In genomic region chr7:135848833-135849232, GRCm38 (mm10) we compare ENCODE assay signal across 23 mouse cellular contexts.
DNase-seq lines count a peak whose midpoint lies in the region; ATAC-seq and TF ChIP-seq lines count a peak whose summit lies in the region.
"Had no signal": no experiment of that assay in that cellular context is flagged by ENCODE, and none has a peak within 500 bp of the region (broad histone marks: within the 10 kb centered on the region; RNA-seq: fewer than 3 reads in every experiment).

No protein-coding gene starts in this region.

- no peak overlapping the region for H3K4me3 ChIP-seq in heart, embryonic 13.5 days
- H3K4me3 ChIP-seq in stomach, embryonic 15.5 days (replicated peaks): no peak overlapping the region
- no peak overlapping the region for H3K4me3 ChIP-seq in stomach, postnatal 0 days (ENCODE audit: low read depth, low read length)
- H3K4me3 ChIP-seq in limb, embryonic 13.5 days: no peak overlapping the region
- H3K4me3 ChIP-seq in stomach, embryonic 16.5 days (replicated peaks; ENCODE audit: low read length): no peak overlapping the region
- H3K4me3 ChIP-seq in forebrain, embryonic 14.5 days (ENCODE audit: low read depth, low read length): no peak overlapping the region
- no peak overlapping the region for H3K4me3 ChIP-seq in layer of hippocampus, adult 2 months
- H3K4me3 ChIP-seq: heart, embryonic 10.5 days; hindbrain, embryonic 10.5 days; megakaryocyte, embryonic 14.5 days; midbrain, embryonic 13.5 days; neural tube, embryonic 13.5 days had no signal

- H3K4me2 ChIP-seq in heart, embryonic 13.5 days: no peak overlapping the region
- H3K4me2 ChIP-seq in stomach, embryonic 15.5 days: no peak overlapping the region
- H3K4me2 ChIP-seq in stomach, postnatal 0 days (replicated peaks; ENCODE audit: low read depth): no peak overlapping the region
- 0 out of 2 replicates have a peak overlapping the region, but pooled peaks have one; percentile 21 for H3K4me2 ChIP-seq in limb, embryonic 13.5 days (replicated peaks)
- H3K4me2 ChIP-seq in stomach, embryonic 16.5 days (ENCODE audit: low read depth, low read length): no peak overlapping the region
- H3K4me2 ChIP-seq in forebrain, embryonic 14.5 days (ENCODE audit: low read length): no peak overlapping the region
- H3K4me2 ChIP-seq: liver, embryonic 11.5 days; midbrain, embryonic 13.5 days; neural tube, embryonic 13.5 days had no signal

- H3K36me3 ChIP-seq in heart, embryonic 13.5 days: no peaks in the 10 kb centered on the region
- no peaks in the 10 kb centered on the region for H3K36me3 ChIP-seq in stomach, embryonic 15.5 days
- no peaks in the 10 kb centered on the region for H3K36me3 ChIP-seq in stomach, postnatal 0 days (ENCODE audit: control insufficient read depth, insufficient read depth, low read length)
- H3K36me3 ChIP-seq in limb, embryonic 13.5 days: no peaks in the 10 kb centered on the region
- H3K36me3 ChIP-seq in stomach, embryonic 16.5 days (ENCODE audit: control insufficient read depth, insufficient read depth, low read length): no peaks in the 10 kb centered on the region
- no peaks in the 10 kb centered on the region for H3K36me3 ChIP-seq in forebrain, embryonic 14.5 days (ENCODE audit: control insufficient read depth, insufficient read depth, low read length)
- H3K36me3 ChIP-seq: heart, embryonic 10.5 days; hindbrain, embryonic 10.5 days; midbrain, embryonic 13.5 days; neural tube, embryonic 13.5 days had no signal

- no peak for DNase-seq in heart, adult 9 months (ENCODE audit: low spot score in 2 of 2)
- no peak for DNase-seq in stomach, postnatal 0 days (ENCODE audit: low spot score)
- no peak for DNase-seq in forebrain, embryonic 14.5 days (ENCODE audit: low spot score)
- DNase-seq in layer of hippocampus, adult 2 months (ENCODE audit: low spot score in 2 of 2): no peak
- DNase-seq: adrenal gland, postnatal 14 days; cerebellum, adult 8-10 months; cerebellum, postnatal 36 days; gastrocnemius, postnatal 36 days; kidney, postnatal 36 days; liver, postnatal 0 days; right cerebral cortex, postnatal 4 days; thymus, postnatal 14 days had no signal

- no peak for TF ChIP-seq EP300 in stomach, postnatal 0 days (optimal IDR thresholded peaks at IDR 0.05)

- 0 out of 2 replicates have a peak overlapping the region, but pooled peaks have one; percentile 8 for H3K27ac ChIP-seq in heart, embryonic 13.5 days (replicated peaks)
- H3K27ac ChIP-seq in stomach, embryonic 15.5 days: peak overlapping the region; percentile 60; the same call in 1 of the 2 replicates
- no peak overlapping the region for H3K27ac ChIP-seq in stomach, postnatal 0 days (replicated peaks)
- H3K27ac ChIP-seq in limb, embryonic 13.5 days: peak overlapping the region; percentile 84
- peak overlapping the region; percentile 14; the same call in 1 of the 2 replicates for H3K27ac ChIP-seq in stomach, embryonic 16.5 days (ENCODE audit: low read length)
- H3K27ac ChIP-seq in forebrain, embryonic 14.5 days (ENCODE audit: low read depth, low read length): no peak overlapping the region
- H3K27ac ChIP-seq in layer of hippocampus, adult 2 months: no peak overlapping the region
- H3K27ac ChIP-seq: heart, embryonic 10.5 days; hindbrain, embryonic 10.5 days; midbrain, embryonic 13.5 days had no signal

- peaks cover 82% of the 10 kb centered on the region for H3K27me3 ChIP-seq in heart, embryonic 13.5 days (replicated peaks)
- 0 out of 2 replicates have a peak, but pooled peaks cover 7% of the 10 kb centered on the region for H3K27me3 ChIP-seq in stomach, embryonic 15.5 days (replicated peaks)
- H3K27me3 ChIP-seq in stomach, postnatal 0 days (ENCODE audit: control insufficient read depth, insufficient read depth, low read length): no peaks in the 10 kb centered on the region
- H3K27me3 ChIP-seq in limb, embryonic 13.5 days: peaks cover 32% of the 10 kb centered on the region
- peaks cover 8% of the 10 kb centered on the region for H3K27me3 ChIP-seq in stomach, embryonic 16.5 days (ENCODE audit: control insufficient read depth, insufficient read depth, low read length)
- H3K27me3 ChIP-seq in forebrain, embryonic 14.5 days (replicated peaks; ENCODE audit: control insufficient read depth, insufficient read depth, low read length): peaks cover 13% of the 10 kb centered on the region

- no peak for TF ChIP-seq CTCF in stomach, postnatal 0 days (IDR thresholded peaks at IDR 0.05; ENCODE audit: low read depth)
- no peak for TF ChIP-seq CTCF in layer of hippocampus, adult 2 months (conservative IDR thresholded peaks at IDR 0.05)

- 51% methylated on average over 5 of the region's 5 CpGs for WGBS in heart, embryonic 13.5 days
- 67% methylated on average over 5 of the region's 5 CpGs for WGBS in stomach, embryonic 15.5 days
- WGBS in stomach, postnatal 0 days: 72% methylated on average over 5 of the region's 5 CpGs
- 53% methylated on average over 5 of the region's 5 CpGs for WGBS in limb, embryonic 13.5 days
- WGBS in stomach, embryonic 16.5 days: 65% methylated on average over 5 of the region's 5 CpGs
- WGBS in forebrain, embryonic 14.5 days: 70% methylated on average over 5 of the region's 5 CpGs

- no peak for ATAC-seq in heart, embryonic 13.5 days (ENCODE audit: extremely low read depth, insufficient number of reproducible peaks, low FRiP score, low TSS enrichment)
- ATAC-seq in stomach, embryonic 15.5 days (ENCODE audit: insufficient read depth, low FRiP score, low read depth): no peak
- no peak for ATAC-seq in stomach, postnatal 0 days (ENCODE audit: low FRiP score, low TSS enrichment)
- ATAC-seq in limb, embryonic 13.5 days (ENCODE audit: low FRiP score, low read depth): no peak
- ATAC-seq in stomach, embryonic 16.5 days (ENCODE audit: insufficient read depth, low FRiP score): no peak
- ATAC-seq in forebrain, embryonic 14.5 days: no peak
- ATAC-seq: liver, postnatal 0 days; lung, postnatal 0 days; midbrain, embryonic 13.5 days had no signal

- H3K9me3 ChIP-seq in heart, embryonic 13.5 days: no peaks in the 10 kb centered on the region
- no peaks in the 10 kb centered on the region for H3K9me3 ChIP-seq in stomach, embryonic 15.5 days
- no peaks in the 10 kb centered on the region for H3K9me3 ChIP-seq in stomach, postnatal 0 days (ENCODE audit: control insufficient read depth, low read length)
- H3K9me3 ChIP-seq in limb, embryonic 13.5 days: no peaks in the 10 kb centered on the region
- H3K9me3 ChIP-seq in stomach, embryonic 16.5 days (replicated peaks; ENCODE audit: control insufficient read depth, low read length): no peaks in the 10 kb centered on the region
- H3K9me3 ChIP-seq in forebrain, embryonic 14.5 days (replicated peaks; ENCODE audit: control insufficient read depth, low read length): no peaks in the 10 kb centered on the region
- H3K9me3 ChIP-seq: heart, embryonic 10.5 days; hindbrain, embryonic 10.5 days; megakaryocyte, embryonic 14.5 days; midbrain, embryonic 13.5 days; neural tube, embryonic 13.5 days had no signal

- peaks cover 11% of the 10 kb centered on the region for H3K4me1 ChIP-seq in heart, embryonic 13.5 days
- peaks cover 6% of the 10 kb centered on the region; the same call in 1 of the 2 replicates for H3K4me1 ChIP-seq in stomach, embryonic 15.5 days
- no peaks in the 10 kb centered on the region for H3K4me1 ChIP-seq in stomach, postnatal 0 days (replicated peaks; ENCODE audit: control insufficient read depth, insufficient read depth)
- H3K4me1 ChIP-seq in limb, embryonic 13.5 days: peaks cover 61% of the 10 kb centered on the region
- peaks cover 12% of the 10 kb centered on the region; the same call in 1 of the 2 replicates for H3K4me1 ChIP-seq in stomach, embryonic 16.5 days (ENCODE audit: control insufficient read depth, insufficient read depth, low read length)
- peaks cover 7% of the 10 kb centered on the region for H3K4me1 ChIP-seq in forebrain, embryonic 14.5 days (ENCODE audit: control insufficient read depth, insufficient read depth, low read length)

- H3K9ac ChIP-seq in heart, embryonic 13.5 days: no peak overlapping the region
- H3K9ac ChIP-seq in stomach, embryonic 15.5 days: no peak overlapping the region
- H3K9ac ChIP-seq in stomach, postnatal 0 days (ENCODE audit: low read length): no peak overlapping the region
- peak overlapping the region; percentile 13; the same call in 1 of the 2 replicates for H3K9ac ChIP-seq in limb, embryonic 13.5 days
- no peak overlapping the region for H3K9ac ChIP-seq in stomach, embryonic 16.5 days (ENCODE audit: low read length)
- no peak overlapping the region for H3K9ac ChIP-seq in forebrain, embryonic 14.5 days (ENCODE audit: low read length)
- H3K9ac ChIP-seq: liver, postnatal 0 days; midbrain, embryonic 13.5 days; neural tube, embryonic 13.5 days had no signal

Comparison
In these comparisons a context has a peak if more than half of its experiments do, and no peak if none do; other contexts are left out.
1. H3K27ac ChIP-seq: peak in heart, embryonic 13.5 days (single experiment), stomach, embryonic 15.5 days (single experiment), limb, embryonic 13.5 days (single experiment) and stomach, embryonic 16.5 days (single experiment); none in stomach, postnatal 0 days (single experiment), forebrain, embryonic 14.5 days (single experiment) and layer of hippocampus, adult 2 months (single experiment).